Mouse (Mus musculus) ES-Bruce4 (cell line): ENCODE measurements at regions not wholly inside any gene's neighbourhood (a gene's known extent, or its start where the extent isn't known, plus 50 kb on each side); places are given as distances from the start of the nearest gene placed in this dataset.

Source experiments
- H3K27ac ChIP-seq: 2 replicates; pipeline ENCODE4 v1.5.1; 2012; ENCODE audit warnings: low read length, inconsistent platforms; ENCODE audit not compliant: insufficient read depth
- H3K27me3 ChIP-seq: 2 replicates; pipeline ENCODE4 v1.6.1; 2012; ENCODE audit warnings: mild to moderate bottlenecking, low read length, inconsistent platforms; ENCODE audit not compliant: control insufficient read depth, poor library complexity, insufficient read depth, severe bottlenecking
- H3K36me3 ChIP-seq: 2 replicates; pipeline ENCODE4 v1.6.1; 2012; ENCODE audit warnings: inconsistent platforms, mild to moderate bottlenecking, low read length, moderate library complexity; ENCODE audit not compliant: control insufficient read depth, poor library complexity, insufficient read depth, severe bottlenecking
- H3K4me1 ChIP-seq: one replicate; pipeline ENCODE4 v1.8.1; 2011; ENCODE audit warnings: low read length; ENCODE audit not compliant: control insufficient read depth, insufficient read depth
- H3K4me3 ChIP-seq: 2 replicates; pipeline ENCODE4 v1.5.1; 2011; ENCODE audit warnings: low read depth, mild to moderate bottlenecking, low read length
- H3K9ac ChIP-seq: 2 replicates; pipeline ENCODE4 v1.6.1; 2012; ENCODE audit warnings: low read depth, mild to moderate bottlenecking, inconsistent platforms; ENCODE audit not compliant: poor library complexity, severe bottlenecking
- H3K9me3 ChIP-seq: replicated peaks from 2 replicates; pipeline ENCODE4 v1.6.1; 2012; ENCODE audit warnings: mild to moderate bottlenecking, low read length, inconsistent platforms; ENCODE audit not compliant: control insufficient read depth, poor library complexity, insufficient read depth, severe bottlenecking
- CTCF ChIP-seq: IDR thresholded peaks from one replicate; pipeline ENCODE4 v1.8.1; 2011; ENCODE audit warnings: low read depth, low read length
- EP300 ChIP-seq: IDR thresholded peaks from 2 replicates; pipeline ENCODE4 v1.6.1; 2011; ENCODE audit warnings: low read depth, low read length; ENCODE audit not compliant: insufficient read depth
- POLR2A ChIP-seq: IDR thresholded peaks from one replicate; pipeline ENCODE4 v1.8.1; 2011; ENCODE audit warnings: low read length; ENCODE audit not compliant: insufficient read depth

DNA sequence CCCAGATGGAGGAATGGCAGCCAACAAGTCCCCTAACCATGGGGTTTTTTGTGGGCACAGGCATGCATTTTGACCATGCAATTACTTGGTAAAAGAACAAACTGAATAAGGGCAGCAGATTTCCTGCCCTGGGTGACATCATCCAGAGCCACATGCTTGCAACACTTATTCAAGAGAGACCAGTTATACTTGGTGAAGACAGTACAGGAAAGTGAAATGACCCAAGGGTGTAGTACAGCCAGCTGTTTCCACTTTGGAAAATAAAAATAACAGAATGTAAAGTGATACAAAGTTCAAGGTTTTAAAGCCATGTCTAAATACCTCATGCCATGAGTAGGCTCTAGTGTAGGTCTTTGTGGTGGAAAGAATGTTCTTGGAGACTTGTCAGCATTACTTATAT lies 432.5 kb upstream of the A1bg start:
- no peak overlapping the region for H3K9ac ChIP-seq
- H3K27me3 ChIP-seq: no peaks in the 10 kb centered on the region
- H3K27ac ChIP-seq: no peak overlapping the region
- no peak overlapping the region for H3K4me3 ChIP-seq
- TF ChIP-seq EP300 (no peak), CTCF (no peak), POLR2A (no peak)
- no peaks in the 10 kb centered on the region for H3K36me3 ChIP-seq
- H3K4me1 ChIP-seq: no peaks in the 10 kb centered on the region
- H3K9me3 ChIP-seq: no peaks in the 10 kb centered on the region

DNA sequence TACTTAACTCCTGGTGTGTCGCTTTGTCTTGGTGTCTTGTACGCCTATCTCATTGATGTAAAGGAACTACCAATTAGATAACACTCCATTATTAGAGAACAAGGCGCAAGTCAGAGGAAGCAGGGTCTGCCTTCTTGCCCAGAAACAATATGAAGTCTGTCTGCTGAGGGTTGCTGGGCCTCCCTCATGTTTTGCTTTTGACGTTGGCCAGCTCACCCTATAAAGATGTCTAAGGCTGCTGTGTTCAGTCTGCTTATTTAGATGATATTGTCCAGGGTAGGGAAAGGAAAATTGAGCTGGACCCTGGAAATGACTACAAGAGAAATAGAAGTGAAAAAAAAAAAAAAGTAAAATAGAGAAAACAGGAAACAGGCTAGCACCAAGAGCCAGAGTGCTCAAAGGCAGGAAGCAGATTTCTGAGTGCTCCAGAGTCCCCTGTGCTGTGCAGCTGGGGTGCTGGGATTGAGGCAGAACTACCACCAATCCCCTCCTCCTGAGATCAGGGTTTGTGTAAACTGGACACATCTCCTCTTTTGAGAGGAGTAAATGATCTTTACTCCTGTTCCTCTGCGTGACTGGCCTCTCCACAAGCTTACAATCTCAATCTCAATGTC lies 429.0 kb upstream of the A1bg start:
- Histone ChIP-seq H3K4me1 (no peaks in the 10 kb centered on the region), H3K4me3 (no peak overlapping the region), H3K27ac (no peak overlapping the region), H3K9me3 (no peaks in the 10 kb centered on the region), H3K36me3 (no peaks in the 10 kb centered on the region), H3K9ac (no peak overlapping the region), H3K27me3 (no peaks in the 10 kb centered on the region)
- no peak for TF ChIP-seq EP300
- TF ChIP-seq CTCF: no peak
- TF ChIP-seq POLR2A: no peak

DNA sequence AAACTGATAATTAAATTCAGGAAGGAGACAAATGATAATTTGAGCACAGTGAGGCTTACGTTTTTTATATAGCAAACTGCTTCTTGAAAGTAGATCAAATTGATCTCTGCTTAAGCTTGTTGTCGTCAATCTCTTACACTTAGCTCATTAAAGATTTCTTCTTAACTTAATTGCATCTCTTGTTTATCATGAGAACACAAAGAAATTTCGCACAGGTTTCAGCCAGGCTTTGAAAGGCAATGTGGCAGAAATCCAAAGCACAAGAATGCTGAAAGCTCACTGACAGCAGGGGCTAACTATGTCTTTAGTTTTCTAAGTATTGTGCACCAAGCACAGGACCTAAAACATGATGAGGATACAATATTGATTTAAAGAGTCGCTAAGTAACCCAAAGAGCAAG lies 422.3 kb upstream of the A1bg start:
- no peaks in the 10 kb centered on the region for H3K36me3 ChIP-seq
- H3K4me3 ChIP-seq: no peak overlapping the region
- H3K27ac ChIP-seq: no peak overlapping the region
- H3K27me3 ChIP-seq: no peaks in the 10 kb centered on the region
- no peaks in the 10 kb centered on the region for H3K4me1 ChIP-seq
- no peaks in the 10 kb centered on the region for H3K9me3 ChIP-seq
- TF ChIP-seq EP300 (no peak), CTCF (no peak), POLR2A (no peak)
- no peak overlapping the region for H3K9ac ChIP-seq

DNA sequence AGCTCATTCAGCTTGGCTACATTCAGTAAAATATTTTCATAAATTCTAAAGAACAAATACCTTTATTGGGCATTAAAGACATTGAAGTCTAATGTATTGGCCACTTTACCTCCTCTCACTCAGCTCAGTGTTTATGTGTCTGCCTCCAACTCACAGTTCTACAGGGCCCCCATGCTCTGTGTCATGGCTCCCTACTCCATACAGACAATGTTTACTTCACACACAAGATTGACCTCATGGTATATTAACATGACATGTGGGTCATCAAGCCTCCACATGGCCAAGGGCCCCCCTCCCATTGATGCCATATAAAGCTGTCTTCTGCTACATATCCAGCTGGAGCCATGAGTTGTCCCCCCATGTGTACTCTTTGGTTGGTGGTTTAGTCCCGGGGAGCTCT lies 419.8 kb upstream of the A1bg start:
- Histone ChIP-seq H3K9ac (no peak overlapping the region), H3K4me1 (no peaks in the 10 kb centered on the region), H3K36me3 (no peaks in the 10 kb centered on the region), H3K27me3 (no peaks in the 10 kb centered on the region), H3K4me3 (no peak overlapping the region), H3K27ac (no peak overlapping the region), H3K9me3 (no peaks in the 10 kb centered on the region)
- no peak for TF ChIP-seq POLR2A
- TF ChIP-seq EP300: no peak
- TF ChIP-seq CTCF: no peak

DNA sequence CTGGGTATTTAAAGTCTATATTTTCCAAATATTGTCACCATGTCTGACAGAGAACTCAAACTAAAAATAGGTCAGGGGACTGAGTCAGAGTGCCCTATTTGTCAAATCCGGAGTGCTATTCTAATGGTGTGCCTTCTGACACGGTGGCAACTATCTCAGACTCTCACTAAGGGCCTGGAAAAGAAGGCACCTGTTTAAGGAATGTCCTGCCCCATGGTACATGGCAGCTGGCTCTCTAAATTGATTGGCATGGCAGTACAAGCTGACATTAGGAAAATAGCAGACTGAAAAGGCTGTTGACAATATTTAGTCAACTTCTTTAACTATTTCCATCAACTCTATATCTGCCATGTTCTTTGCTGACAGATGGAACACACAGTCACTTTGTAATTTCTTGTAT lies 405.1 kb upstream of the A1bg start:
- Histone ChIP-seq H3K4me1 (no peaks in the 10 kb centered on the region), H3K27ac (no peak overlapping the region), H3K9ac (no peak overlapping the region), H3K36me3 (no peaks in the 10 kb centered on the region), H3K4me3 (no peak overlapping the region), H3K9me3 (0 out of 2 replicates have a peak, but pooled peaks cover 2% of the 10 kb centered on the region), H3K27me3 (no peaks in the 10 kb centered on the region)
- no peak for TF ChIP-seq EP300
- TF ChIP-seq POLR2A: no peak
- TF ChIP-seq CTCF: no peak

DNA sequence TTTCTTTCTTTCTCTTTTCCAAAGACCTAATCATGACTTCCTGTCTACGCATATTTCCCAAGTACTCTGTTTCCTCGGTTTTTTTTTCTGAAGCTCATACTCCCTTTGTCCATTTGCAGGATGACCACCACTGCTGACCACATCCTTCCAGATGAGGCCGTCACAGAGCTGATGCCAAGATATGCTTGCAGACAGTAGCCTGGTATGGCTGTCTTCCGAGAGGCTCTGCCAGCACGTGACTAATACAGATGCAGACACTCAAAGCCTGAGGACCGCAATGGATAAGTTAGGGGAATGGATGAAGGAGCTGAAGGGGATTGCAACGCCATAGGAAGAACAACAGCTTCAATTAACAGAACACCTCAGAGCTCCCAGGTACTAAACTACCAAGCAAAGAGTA lies 399.4 kb upstream of the A1bg start:
- no peaks in the 10 kb centered on the region for H3K9me3 ChIP-seq

More for the DNA sequence above, 399.4 kb upstream of the A1bg start:
- TF ChIP-seq POLR2A: no peak
- TF ChIP-seq CTCF: no peak
- TF ChIP-seq EP300: no peak
- Histone ChIP-seq H3K36me3 (no peaks in the 10 kb centered on the region), H3K4me3 (no peak overlapping the region), H3K27me3 (no peaks in the 10 kb centered on the region), H3K9ac (no peak overlapping the region), H3K4me1 (no peaks in the 10 kb centered on the region), H3K27ac (no peak overlapping the region)
